Mouse (Mus musculus): ENCODE data around the gene Rnf148.

GRCm38 (mm10) chr6:23635208-23635607 is 19.7 kb downstream of the Rnf148 start:
- TF ChIP-seq POLR2A (IDR thresholded peaks at IDR 0.05; ENCODE audit: low read depth, low read length), result no peak
- TF ChIP-seq CTCF (IDR thresholded peaks at IDR 0.05; ENCODE audit: extremely low read depth, insufficient read length, insufficient replicate concordance, low read depth, low read length), result no peak

All from small intestine, adult 2 months (tissue).